Mouse (Mus musculus): ENCODE measurements around the gene Slfn9.

DNA sequence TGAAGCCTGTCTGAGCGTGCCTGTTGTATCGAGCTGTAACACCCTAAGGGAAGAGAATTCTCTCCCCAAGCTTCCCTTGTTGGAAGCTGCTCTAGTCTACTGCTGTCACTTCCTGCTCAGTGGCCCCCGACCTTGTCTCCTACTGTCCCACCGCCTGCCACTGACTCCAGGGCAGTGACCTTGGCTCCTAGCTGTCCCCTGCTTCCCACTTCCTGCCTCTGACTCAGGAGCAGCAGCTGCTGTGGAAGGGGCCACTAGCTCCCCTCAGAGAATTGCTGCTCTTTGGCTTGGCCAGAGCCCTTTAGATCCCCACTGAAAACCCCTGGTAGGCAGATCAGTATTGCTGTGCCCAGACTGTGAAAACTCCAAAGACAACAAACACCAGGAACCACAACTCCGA is 17.7 kb downstream of the Slfn9 start:
- no peak for TF ChIP-seq SIN3A (IDR thresholded peaks at IDR 0.05; ENCODE audit: low read length)
- no peak for TF ChIP-seq POLR2A (IDR thresholded peaks at IDR 0.05; ENCODE audit: low read depth, low read length)
- no peak for TF ChIP-seq ZNF384 (IDR thresholded peaks at IDR 0.05; ENCODE audit: low read depth, low read length)
- TF ChIP-seq CHD1 (IDR thresholded peaks at IDR 0.05; ENCODE audit: low read depth, low read length) = no peak
- no peak for TF ChIP-seq MAFK (IDR thresholded peaks at IDR 0.05; ENCODE audit: insufficient replicate concordance, low read length)

Measured in CH12.LX (cell line).